Mouse (Mus musculus) T-cell, adult 2 months (primary cell): ENCODE results near the gene Zc3h8.

ENCODE experiments used
- DNase-seq: peaks from one replicate; pipeline ENCODE4 v3.0.0; 2022; ENCODE audit warnings: low spot score

Gene Zc3h8

GRCm38 (mm10) chr2:128943538-128944528, at the start of gene Zc3h8:
Gene Zc3h8 (minus strand): TSS chr2:128944077.
- DNase-seq: peak; percentile 96

- DNase-seq: no peak
Observed at GRCm38 (mm10) chr2:128984746-128985145, 40.9 kb upstream of the Zc3h8 start.

- DNase-seq: no peak
Observed at GRCm38 (mm10) chr2:128975572-128975971, 31.7 kb upstream of the Zc3h8 start.

GRCm38 (mm10) chr2:128972301-128972700, 28.4 kb upstream of the Zc3h8 start:
- no peak for DNase-seq

DNA sequence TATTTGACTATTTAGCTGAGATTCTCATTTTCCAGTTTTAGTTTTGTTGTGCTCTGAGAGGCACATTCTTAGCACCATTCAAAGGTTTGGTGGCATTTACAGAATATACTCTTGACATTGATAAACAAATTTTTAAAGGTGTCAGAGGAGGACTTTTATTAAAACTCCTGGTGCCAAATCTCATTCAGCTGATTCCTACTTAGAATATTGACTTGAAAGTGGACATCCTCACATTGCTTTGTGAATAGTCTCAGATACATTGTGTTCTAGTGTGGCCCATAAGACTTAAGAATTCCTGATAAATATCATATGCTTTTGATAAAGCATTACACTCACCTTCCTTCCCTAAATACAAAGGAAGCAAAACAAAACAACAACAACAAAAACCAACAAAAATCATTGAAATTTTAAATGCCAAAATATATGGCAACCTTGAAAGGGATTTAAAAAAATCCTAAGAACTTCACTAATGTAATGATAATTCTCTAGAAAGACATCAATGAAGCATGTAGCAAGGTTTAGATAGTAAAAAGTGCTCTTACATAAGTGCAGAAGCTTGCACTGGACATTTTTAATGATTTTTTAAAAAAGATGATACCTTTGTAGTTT, 24.7 kb upstream of the Zc3h8 start:
- DNase-seq: no peak

GRCm38 (mm10) chr2:128967661-128968441, 24.0 kb upstream of the Zc3h8 start, which contains the start of gene Gm10762:
Gene Gm10762 (minus strand): TSS chr2:128967725.
- peak; percentile 50 for DNase-seq

DNA sequence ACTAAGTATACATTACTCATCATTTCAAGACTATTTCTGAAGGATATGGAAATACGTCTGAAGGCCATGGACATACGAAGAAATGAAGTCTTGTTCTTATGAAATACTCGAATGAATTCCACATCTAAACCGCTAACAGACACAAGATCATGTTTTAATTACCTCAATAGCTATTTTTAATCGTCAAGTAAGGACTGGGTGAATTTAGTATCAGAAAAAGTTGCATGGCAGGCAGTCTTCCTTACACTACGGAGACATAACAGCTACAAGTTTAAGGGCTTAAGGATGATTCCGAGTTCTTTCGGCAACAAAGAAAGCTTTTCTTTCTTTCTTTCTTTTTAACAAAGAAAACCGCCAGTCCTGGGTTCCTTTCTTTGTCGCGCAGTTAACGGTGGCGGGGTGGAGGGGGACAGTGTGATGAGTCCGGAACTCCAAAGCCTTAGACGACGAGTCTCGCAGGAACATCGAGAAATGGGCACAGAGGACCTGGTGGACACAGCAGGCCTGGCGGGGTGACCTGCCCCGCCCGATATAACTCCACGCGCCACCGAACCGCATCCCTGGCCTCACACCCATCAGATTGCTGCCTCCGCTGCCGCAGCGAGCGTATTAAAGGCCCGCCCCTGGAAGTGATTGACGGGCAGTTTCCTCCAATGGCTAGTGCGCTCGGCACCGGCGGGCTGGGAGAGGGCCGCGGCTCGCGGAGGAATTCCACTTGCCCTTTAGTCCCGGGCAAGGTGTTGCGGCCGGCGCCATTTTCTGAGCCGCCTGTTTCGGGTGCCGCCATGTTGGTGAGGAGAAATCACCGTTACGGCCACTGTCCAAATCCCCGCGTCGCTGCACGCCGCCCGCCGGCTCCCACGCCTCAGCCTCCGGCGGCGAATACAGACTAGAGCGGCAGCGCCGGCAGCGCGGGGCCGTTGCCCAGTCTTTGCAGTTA, 23.0 kb upstream of the Zc3h8 start, which contains the start of gene Zc3h6:
TSS of gene Zc3h6 (plus strand) at position 762 of the 940 bp plus-strand sequence.
- peak; percentile 97 for DNase-seq

DNA sequence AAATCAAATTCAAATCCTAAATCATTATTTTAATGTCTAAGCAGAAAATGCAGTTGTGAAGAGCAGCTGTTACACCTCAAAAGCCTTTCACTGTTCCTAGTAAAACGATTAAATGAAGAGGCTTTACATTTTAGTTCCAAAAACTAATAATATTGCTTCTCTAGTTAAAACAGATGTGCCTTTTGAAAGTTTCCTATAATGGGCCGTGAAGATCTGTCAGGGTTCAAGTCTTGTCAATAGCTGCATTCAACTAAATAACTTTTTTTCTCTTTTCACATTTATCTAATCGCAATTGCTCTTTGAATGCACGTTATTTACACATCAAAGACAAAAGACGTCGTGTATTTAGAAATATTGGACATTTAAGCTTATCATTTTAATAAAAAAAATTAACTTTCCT, 22.4 kb upstream of the Zc3h8 start:
- no peak for DNase-seq

DNA sequence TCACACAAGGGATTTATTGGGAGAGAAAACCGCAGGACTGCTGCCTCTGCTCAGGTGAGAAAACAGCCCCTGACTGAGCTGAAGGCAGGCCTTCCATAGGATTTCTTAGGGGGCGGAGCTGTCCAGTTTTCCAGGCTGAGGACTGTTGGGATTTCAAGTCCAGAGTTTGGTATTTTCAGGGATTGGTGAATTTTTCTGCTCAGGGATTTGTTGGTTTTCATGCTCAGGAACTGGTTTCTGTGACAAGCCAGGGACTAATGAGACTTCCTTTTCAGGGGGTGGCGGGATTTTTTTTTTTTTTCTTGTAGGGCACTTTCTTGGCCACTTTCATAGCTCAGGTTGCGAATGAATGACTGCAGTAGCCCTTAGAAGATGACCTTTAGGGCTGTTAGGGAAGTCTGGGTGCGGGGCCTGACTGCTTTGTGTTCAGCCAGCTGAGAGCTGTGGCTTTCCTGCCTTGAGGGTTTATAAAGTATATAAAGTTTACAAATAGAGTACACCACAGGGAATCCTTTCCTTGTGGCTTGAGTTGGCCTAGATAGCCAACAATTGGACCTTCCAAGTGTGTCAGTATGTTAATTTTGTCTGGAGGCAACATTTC, 21.7 kb upstream of the Zc3h8 start:
- no peak for DNase-seq

DNA sequence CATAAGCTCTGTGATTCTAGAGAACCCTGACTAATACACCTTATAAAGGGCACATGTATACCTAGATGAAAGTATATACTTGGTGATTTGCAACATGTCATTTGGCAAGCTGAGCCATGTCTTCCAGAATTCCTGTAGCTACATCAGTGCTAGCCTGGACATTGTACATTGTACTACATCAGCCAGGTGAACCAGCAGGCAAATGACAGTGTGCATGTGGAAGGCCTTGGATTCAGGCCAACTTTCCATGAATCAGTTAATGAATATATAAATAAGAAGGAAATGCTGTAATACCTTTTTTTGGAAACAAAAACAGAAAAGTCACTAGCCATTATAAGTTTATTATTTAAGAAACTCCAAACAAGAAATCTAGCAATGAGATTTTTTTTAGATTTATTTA, 10.3 kb upstream of the Zc3h8 start:
- DNase-seq: no peak

- DNase-seq: peak; percentile 48
Observed at GRCm38 (mm10) chr2:128947962-128948588, 4.2 kb upstream of the Zc3h8 start.

DNA sequence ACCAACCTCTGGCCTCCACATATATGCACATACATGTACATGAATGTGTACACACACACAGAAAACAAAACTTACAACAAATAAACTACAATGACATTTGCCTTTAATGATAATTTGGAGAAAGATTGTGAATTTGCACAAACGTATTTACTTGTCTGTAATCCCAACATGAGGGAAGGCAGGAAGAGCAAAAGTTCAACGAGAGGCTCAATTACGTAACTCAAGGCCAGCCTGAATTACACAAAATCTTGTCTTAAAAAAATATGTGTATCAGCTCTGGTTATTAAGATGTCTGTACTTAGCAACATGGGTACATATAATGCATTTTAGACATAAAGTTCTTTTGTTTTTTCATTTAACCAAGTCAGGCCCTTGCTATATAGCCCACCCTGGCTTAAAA, 7.6 kb downstream of the Zc3h8 start:
- DNase-seq: no peak

GRCm38 (mm10) chr2:128930704-128931103, 13.2 kb downstream of the Zc3h8 start:
- DNase-seq: no peak

DNA sequence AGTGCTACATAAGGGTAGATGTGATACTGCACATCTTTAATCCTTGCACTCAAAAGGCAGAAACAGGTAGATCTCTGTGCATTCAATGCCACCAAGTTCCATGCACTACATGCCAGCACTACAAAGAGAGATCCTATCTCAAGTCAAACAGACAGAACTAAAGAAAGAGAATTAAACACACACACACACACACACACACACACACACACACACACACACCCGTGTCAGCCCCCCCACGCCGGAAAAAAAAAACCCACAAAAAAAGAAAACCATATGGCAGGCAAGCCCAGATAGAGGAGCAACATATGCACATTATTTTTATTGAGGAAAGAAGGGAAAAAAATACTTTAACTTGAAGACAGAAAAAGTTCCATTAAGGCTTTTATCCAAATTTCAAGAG, 15.4 kb downstream of the Zc3h8 start:
- DNase-seq: peak; percentile 3

DNA sequence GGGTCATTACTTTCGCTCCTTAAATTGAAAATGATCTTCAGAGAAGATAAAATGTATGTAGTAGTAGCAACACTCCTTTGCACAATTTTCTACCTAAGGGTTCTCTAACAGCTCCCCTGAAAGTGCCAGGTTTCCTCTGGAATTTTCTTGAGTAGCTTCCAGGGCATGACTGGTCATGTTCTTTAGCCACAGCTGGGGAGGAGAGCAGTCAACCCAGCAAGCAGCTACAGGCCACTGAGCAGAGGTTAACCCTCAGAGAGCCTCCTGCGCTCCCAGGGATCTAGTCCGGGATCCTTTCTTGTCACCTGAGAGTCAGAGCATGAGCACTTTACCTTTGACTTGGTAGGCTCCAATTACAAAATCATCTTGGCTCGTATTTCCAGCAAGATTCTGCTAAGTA, 19.1 kb downstream of the Zc3h8 start:
- DNase-seq: no peak

DNA sequence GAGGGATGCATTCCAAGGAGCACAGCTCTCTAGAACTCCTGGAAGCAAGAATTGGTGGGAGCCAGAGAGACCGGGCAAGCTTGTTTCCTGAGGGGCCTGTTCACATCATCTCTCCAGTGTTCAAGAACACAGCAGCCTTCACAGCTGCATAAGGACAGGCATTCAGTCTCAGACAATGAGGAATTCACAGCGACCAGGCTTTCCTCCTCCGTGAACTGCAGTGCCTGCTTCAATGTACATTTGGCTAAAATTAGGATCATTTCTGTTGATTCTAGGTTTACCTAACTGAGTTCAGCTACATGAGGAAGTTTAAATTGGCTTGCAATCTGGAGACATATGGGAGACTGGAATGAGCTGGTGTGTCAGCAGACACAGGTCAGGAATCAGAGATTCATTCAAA, 27.3 kb downstream of the Zc3h8 start:
- DNase-seq: no peak

- DNase-seq: no peak
Observed at GRCm38 (mm10) chr2:128914978-128915377, 28.9 kb downstream of the Zc3h8 start.

DNA sequence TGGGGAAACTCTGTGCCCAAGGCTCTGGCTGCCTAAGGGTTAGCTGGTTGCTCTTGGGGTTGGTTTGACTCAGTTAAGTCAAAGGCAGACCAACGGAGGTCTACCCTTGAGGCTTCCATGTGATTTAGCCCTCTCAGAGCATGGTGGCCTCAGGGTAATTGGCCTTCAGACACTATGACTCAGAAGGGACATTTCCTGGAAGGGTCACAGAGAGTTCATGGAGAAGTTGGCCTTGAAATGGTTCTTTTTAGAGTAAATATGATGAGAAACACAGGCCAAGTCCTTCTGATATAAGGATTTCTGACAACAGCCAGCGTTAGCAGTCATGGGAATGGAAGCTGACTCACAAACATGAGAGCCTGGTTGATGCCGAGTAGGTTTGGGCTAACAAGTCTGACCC, 40.2 kb downstream of the Zc3h8 start:
- DNase-seq: no peak

GRCm38 (mm10) chr2:128902843-128903242, 41.0 kb downstream of the Zc3h8 start:
- no peak for DNase-seq

- DNase-seq: no peak
Observed at GRCm38 (mm10) chr2:128892180-128892721, 51.6 kb downstream of the Zc3h8 start.
